Mouse (Mus musculus) intestine, postnatal 0 days (tissue): ENCODE data around the gene Ephb2. TPM values are rescaled to one million over a fixed set of nuclear protein-coding genes. Genes with fewer than 3 reads are reported as not detected.

Experiments used
- ATAC-seq: fragments of 200-750 bp; cut with Nextera tagmentation; 2 replicates; pipeline ENCODE4 v1.8.0; 2017; ENCODE audit warnings: mild to moderate bottlenecking, moderate TSS enrichment, moderate library complexity
- H3K27ac ChIP-seq: fragments of 300-500 bp; sonication (generic); 2 replicates; pipeline ENCODE4 v1.5.1; 2014; ENCODE audit warnings: mild to moderate bottlenecking, low read depth, low read length, moderate library complexity
- H3K27me3 ChIP-seq: fragments of 300-500 bp; sonication (generic); replicated peaks from 2 replicates; pipeline ENCODE4 v1.6.1; 2014; ENCODE audit warnings: low read length, mixed read lengths; ENCODE audit not compliant: control insufficient read depth, insufficient read depth
- H3K36me3 ChIP-seq: fragments of 300-500 bp; sonication (generic); 2 replicates; pipeline ENCODE4 v1.6.1; 2014; ENCODE audit warnings: mild to moderate bottlenecking, moderate library complexity; ENCODE audit not compliant: control insufficient read depth, insufficient read depth
- H3K4me1 ChIP-seq: fragments of 300-500 bp; sonication (generic); replicated peaks from 2 replicates; pipeline ENCODE4 v1.6.1; 2014; ENCODE audit warnings: antibody characterized with exemption, low read length, mixed read lengths; ENCODE audit not compliant: control insufficient read depth, insufficient read depth
- H3K4me2 ChIP-seq: fragments of 300-500 bp; sonication (generic); replicated peaks from 2 replicates; pipeline ENCODE4 v1.6.1; 2014; ENCODE audit warnings: low read depth, mild to moderate bottlenecking, moderate library complexity
- H3K4me3 ChIP-seq: fragments of 300-500 bp; sonication (generic); 2 replicates; pipeline ENCODE4 v1.5.1; 2014; ENCODE audit warnings: low read depth, low read length
- H3K9ac ChIP-seq: fragments of 300-500 bp; sonication (generic); 2 replicates; pipeline ENCODE4 v1.6.1; 2014; ENCODE audit warnings: mild to moderate bottlenecking, low read depth, low read length
- H3K9me3 ChIP-seq: fragments of 300-500 bp; sonication (generic); 2 replicates; pipeline ENCODE4 v1.6.1; 2016; ENCODE audit warnings: mixed run types; ENCODE audit not compliant: control insufficient read depth
- CTCF ChIP-seq: sonication (generic); IDR thresholded peaks from 2 replicates; pipeline ENCODE4 v1.5.1; 2016; ENCODE audit warnings: low read depth, mild to moderate bottlenecking, control low read depth, antibody characterized with exemption, moderate library complexity
- WGBS: fragments of 180-500 bp; shearing (Covaris S2); extraction: QIAGEN DNeasy Blood & Tissue Kit; methylation state at CpG from one replicate; pipeline ENCODE4 v1.1.7; 2014; 5-methylcytosine and 5-hydroxymethylcytosine counted together
- polyA plus RNA-seq: library from polyadenylated mRNA; unstranded; fragments of >200 nt; fragmentation: Nextera tagmentation; extraction: Ambion mirVana; gene quantifications from 2 replicates; pipeline ENCODE4 v1.2.1, GENCODE M21; 2015

Gene Ephb2
- polyA plus RNA-seq, 1 experiment from 2014 or later = 5.7 TPM

DNA sequence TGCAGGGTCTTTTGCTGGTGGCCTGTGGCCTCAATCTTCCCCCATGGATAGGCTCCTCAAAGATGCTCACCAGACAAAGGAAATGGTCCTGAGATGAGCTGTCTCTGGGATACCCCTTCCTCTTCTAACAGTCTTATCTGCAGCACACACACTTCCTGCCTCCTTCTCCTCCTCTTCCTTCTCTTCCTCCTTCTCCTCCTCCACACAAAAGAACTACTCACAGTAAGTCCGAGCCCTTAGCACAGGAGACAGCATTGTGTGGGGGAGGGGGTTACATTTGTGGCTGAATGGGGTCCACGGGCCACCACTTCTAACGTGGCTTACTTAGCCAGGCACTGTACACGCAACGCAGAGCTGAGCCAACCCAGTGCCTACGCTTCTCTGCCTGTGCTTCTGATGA is 182.8 kb downstream of the Ephb2 start:
- Histone ChIP-seq H3K27me3 (no peaks in the 10 kb centered on the region), H3K4me1 (no peaks in the 10 kb centered on the region), H3K4me3 (no peak overlapping the region), H3K9me3 (no peaks in the 10 kb centered on the region), H3K27ac (no peak overlapping the region), H3K9ac (no peak overlapping the region), H3K4me2 (no peak overlapping the region), H3K36me3 (peaks cover 27% of the 10 kb centered on the region; the same call in 1 of the 2 replicates)
- no peak for TF ChIP-seq CTCF
- no peak for ATAC-seq
- 71% methylated on average over 6 of the region's 6 CpGs for WGBS

DNA sequence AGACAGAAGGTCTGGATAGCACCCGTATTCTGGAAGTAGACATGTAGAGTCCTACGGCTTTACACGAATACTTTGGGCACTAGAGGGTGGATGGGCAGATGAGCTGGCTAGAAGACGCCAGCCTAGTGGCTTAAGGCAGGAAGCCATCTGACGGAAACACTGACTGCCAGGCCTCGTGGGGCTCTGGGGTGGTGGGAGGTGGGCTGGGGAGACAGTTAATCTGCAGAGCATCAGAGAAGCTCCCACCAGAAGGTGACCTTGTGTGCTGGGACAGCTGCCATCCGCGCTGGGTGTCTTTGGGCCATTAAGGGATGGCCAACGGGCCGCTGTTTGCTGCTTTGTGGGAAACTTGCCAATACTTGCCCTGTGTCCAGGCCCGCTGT is 183.3 kb downstream of the Ephb2 start:
- H3K4me3 ChIP-seq = no peak overlapping the region
- no peak overlapping the region for H3K4me2 ChIP-seq
- no peaks in the 10 kb centered on the region for H3K9me3 ChIP-seq
- H3K9ac ChIP-seq = no peak overlapping the region
- no peaks in the 10 kb centered on the region for H3K4me1 ChIP-seq
- 78% methylated on average over 11 of the region's 11 CpGs for WGBS
- ATAC-seq = no peak
- TF ChIP-seq CTCF = no peak
- H3K36me3 ChIP-seq = peaks cover 23% of the 10 kb centered on the region; the same call in 1 of the 2 replicates
- no peaks in the 10 kb centered on the region for H3K27me3 ChIP-seq
- no peak overlapping the region for H3K27ac ChIP-seq

DNA sequence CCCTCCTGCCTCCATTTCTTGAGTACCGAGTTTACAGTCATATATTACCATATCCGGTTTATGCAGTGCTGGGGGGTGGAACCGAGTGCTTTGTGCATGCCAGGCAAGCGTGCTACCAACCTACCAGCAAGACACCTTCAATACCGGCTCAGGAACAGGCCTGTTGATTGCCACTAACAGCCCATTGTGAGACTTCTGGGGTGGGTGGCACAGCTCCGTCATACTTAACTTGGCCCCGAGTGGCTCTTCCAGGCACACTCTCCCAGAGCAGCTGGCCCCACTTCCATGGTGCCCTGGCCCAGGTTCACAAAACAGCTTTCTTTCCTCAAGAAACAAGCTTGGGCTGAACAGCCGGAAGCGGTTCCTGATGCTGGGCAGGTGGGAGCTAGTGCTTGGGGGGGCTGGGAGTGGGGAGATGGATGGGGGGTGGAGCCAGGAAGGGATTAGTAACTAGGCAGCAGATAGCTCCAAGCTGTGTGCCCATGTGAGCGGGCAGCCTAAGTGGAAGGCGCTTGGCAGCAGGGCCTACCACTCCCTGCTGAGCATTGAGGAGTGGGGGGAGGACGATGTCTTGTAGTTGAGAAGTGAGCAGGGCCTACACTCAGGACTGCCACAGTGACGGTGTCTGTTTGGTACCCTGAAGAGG is 183.8 kb downstream of the Ephb2 start:
- H3K4me1 ChIP-seq = no peaks in the 10 kb centered on the region
- no peak overlapping the region for H3K4me2 ChIP-seq
- no peaks in the 10 kb centered on the region for H3K9me3 ChIP-seq
- ATAC-seq = no peak
- H3K27ac ChIP-seq = no peak overlapping the region
- H3K9ac ChIP-seq = no peak overlapping the region
- WGBS = 80% methylated on average over 13 of the region's 13 CpGs
- TF ChIP-seq CTCF = no peak
- H3K4me3 ChIP-seq = no peak overlapping the region
- H3K36me3 ChIP-seq = peaks cover 18% of the 10 kb centered on the region; the same call in 1 of the 2 replicates
- no peaks in the 10 kb centered on the region for H3K27me3 ChIP-seq

DNA sequence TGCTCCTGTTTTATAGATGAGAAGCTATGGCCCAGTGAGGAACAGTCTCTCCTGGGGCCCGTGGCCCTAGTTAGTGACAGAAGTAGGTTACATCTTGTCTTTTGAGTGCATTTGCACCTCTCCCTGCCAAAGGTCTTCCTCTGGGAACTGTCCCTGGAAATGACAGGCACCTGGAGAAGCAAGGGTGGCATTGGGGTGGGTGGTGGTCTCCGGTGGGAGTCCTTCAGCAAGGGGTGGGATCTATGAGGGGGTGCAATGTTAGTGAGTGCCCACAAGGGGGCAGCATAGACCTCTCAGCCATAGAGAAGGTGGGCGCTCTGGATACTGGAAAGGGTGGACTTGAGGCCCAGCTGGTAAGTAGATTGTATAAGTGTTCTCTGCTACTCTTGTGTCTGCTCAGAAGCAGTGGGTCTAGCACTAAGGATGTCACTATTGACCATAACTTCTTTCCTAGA is 184.4 kb downstream of the Ephb2 start:
- peak; percentile 89 for TF ChIP-seq CTCF
- Histone ChIP-seq H3K4me1 (no peaks in the 10 kb centered on the region), H3K27me3 (no peaks in the 10 kb centered on the region), H3K4me2 (no peak overlapping the region), H3K9ac (no peak overlapping the region), H3K36me3 (peaks cover 16% of the 10 kb centered on the region; the same call in 1 of the 2 replicates), H3K4me3 (no peak overlapping the region), H3K9me3 (no peaks in the 10 kb centered on the region), H3K27ac (no peak overlapping the region)
- 54% methylated on average over 3 of the region's 3 CpGs for WGBS
- ATAC-seq = no peak

DNA sequence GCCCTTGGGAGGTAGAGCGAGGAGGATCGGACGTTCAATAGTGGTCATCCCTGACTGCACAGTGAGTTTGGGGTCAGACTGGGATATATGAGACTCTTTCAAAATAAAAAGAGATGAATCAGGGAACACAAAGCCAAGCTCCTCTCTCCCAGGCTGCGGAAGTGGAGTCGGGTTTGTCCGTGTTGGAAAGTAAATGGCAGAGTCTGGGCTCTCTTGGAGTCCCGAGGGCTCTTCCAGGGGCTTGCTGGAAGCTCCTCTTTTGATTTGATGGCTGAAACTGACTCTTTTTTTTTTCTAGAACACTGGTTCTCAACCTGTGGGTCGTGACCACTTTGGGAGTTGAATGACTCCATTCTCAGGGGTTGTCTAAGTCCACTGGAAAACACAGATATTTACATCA is 185.5 kb downstream of the Ephb2 start:
- no peaks in the 10 kb centered on the region for H3K4me1 ChIP-seq
- 90% methylated on average over 8 of the region's 8 CpGs for WGBS
- TF ChIP-seq CTCF = no peak
- H3K4me3 ChIP-seq = no peak overlapping the region
- no peak overlapping the region for H3K4me2 ChIP-seq
- peaks cover 8% of the 10 kb centered on the region; the same call in 1 of the 2 replicates for H3K36me3 ChIP-seq
- ATAC-seq = no peak
- H3K9ac ChIP-seq = no peak overlapping the region
- H3K27ac ChIP-seq = no peak overlapping the region
- H3K27me3 ChIP-seq = no peaks in the 10 kb centered on the region
- H3K9me3 ChIP-seq = no peaks in the 10 kb centered on the region

DNA sequence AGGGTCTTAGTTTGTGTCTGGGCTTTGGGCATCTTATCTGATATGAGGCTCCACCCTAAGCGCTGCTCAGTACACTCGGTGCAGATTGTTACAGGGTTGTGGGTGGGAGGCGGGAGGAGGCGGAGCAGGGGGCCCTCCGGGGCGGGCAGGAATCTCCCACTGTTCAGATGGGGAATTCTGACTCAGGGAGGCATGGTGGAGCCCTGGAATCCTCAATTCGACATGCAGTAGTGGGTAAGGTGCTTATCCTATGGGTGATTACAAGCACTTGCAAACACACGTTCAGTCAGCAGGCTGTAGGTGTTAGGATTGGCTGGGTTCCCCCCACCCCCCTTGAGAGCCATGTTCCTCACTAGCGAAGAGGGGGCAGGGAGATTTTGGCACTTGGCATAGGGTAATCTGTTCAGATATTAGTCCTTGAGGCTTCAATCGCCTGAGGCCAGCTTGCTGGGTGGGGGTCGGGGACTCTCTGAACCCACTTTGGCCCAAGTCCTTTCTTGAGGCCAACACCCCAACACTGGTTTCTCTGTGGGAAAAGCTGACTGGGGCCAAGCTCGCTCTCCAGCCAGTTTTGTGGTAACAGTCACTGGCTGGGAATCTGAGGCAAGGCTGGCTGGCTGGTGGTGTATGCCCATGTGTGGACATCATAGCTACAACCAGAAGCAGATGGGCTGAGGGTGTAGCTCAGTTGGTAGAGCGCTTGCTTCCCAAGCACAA is 186.2 kb downstream of the Ephb2 start:
- peak overlapping the region; percentile 30; the same call in 1 of the 2 replicates for H3K4me2 ChIP-seq
- no peak overlapping the region for H3K9ac ChIP-seq
- no peaks in the 10 kb centered on the region for H3K4me1 ChIP-seq
- no peak overlapping the region for H3K4me3 ChIP-seq
- H3K27me3 ChIP-seq = no peaks in the 10 kb centered on the region
- TF ChIP-seq CTCF = no peak
- peaks cover 3% of the 10 kb centered on the region; the same call in 1 of the 2 replicates for H3K36me3 ChIP-seq
- no peaks in the 10 kb centered on the region for H3K9me3 ChIP-seq
- 33% methylated on average over 13 of the region's 13 CpGs for WGBS
- H3K27ac ChIP-seq = no peak overlapping the region
- no peak for ATAC-seq
